Mouse (Mus musculus) heart, adult 2 months (tissue): ENCODE measurements around the gene Rsbn1l. TPM values are rescaled to one million over a fixed set of nuclear protein-coding genes. Genes with fewer than 3 reads are reported as not detected.

ENCODE experiments used
- DNase-seq, 2 experiments: peaks; one replicate each; pipeline ENCODE4 v3.0.0; 2021
- H3K27ac ChIP-seq: fragments of 200-600 bp; 2 replicates; pipeline ENCODE4 v1.8.1; 2022
- H3K27me3 ChIP-seq: fragments of 200-500 bp; 2 replicates; pipeline ENCODE4 v1.6.1; 2012; ENCODE audit warnings: mild to moderate bottlenecking, low read length, inconsistent platforms, mixed read lengths; ENCODE audit not compliant: control insufficient read depth, insufficient read depth
- H3K36me3 ChIP-seq: fragments of 200-500 bp; 2 replicates; pipeline ENCODE4 v1.6.1; 2012; ENCODE audit warnings: low read length, inconsistent platforms; ENCODE audit not compliant: control insufficient read depth, insufficient read depth
- H3K4me1 ChIP-seq: fragments of 200-500 bp; 2 replicates; pipeline ENCODE4 v1.6.1; 2011; ENCODE audit warnings: low read length; ENCODE audit not compliant: control insufficient read depth, insufficient read depth
- H3K4me3 ChIP-seq: fragments of 200-600 bp; 2 replicates; pipeline ENCODE4 v1.8.1; 2022
- H3K79me2 ChIP-seq: fragments of 200-500 bp; replicated peaks from 2 replicates; pipeline ENCODE4 v1.6.1; 2012; ENCODE audit warnings: mild to moderate bottlenecking, inconsistent platforms, low read length, moderate library complexity, mixed read lengths; ENCODE audit not compliant: control insufficient read depth, insufficient read depth
- H3K9ac ChIP-seq: fragments of 200-500 bp; 2 replicates; pipeline ENCODE4 v1.6.1; 2012; ENCODE audit warnings: low read depth, mild to moderate bottlenecking, control low read depth, inconsistent platforms, low read length, mixed read lengths
- CTCF ChIP-seq: fragments of 200-600 bp; IDR thresholded peaks from 2 replicates; pipeline ENCODE4 v1.8.1; 2022; ENCODE audit warnings: antibody characterized with exemption, mild to moderate bottlenecking, moderate library complexity
- EP300 ChIP-seq: fragments of 200-500 bp; IDR thresholded peaks from 2 replicates; pipeline ENCODE4 v1.6.1; 2011; ENCODE audit warnings: low read depth, low read length, control low read depth; ENCODE audit not compliant: insufficient read depth
- POLR2A ChIP-seq: fragments of 200-500 bp; IDR thresholded peaks from 2 replicates; pipeline ENCODE4 v1.6.1; 2011; ENCODE audit warnings: mild to moderate bottlenecking, low read depth, low read length, control low read depth; ENCODE audit not compliant: insufficient read depth
- WGBS: fragments of 180-500 bp; shearing (Covaris S2); methylation state at CpG from one replicate; pipeline ENCODE4 v1.1.7; 2018; 5-methylcytosine and 5-hydroxymethylcytosine counted together
- intact Hi-C: fragments of 180-260 bp; cut with DNase I; formaldehyde crosslinking; loops from one replicate; pipeline ENCODE4 v1.15.1; 2025
- polyA plus RNA-seq: library from polyadenylated mRNA; depleted of rRNA; stranded (reverse); fragments of >200 nt; gene quantifications from 2 replicates; pipeline ENCODE4 v1.2.3, GENCODE M21; 2012
- total RNA-seq, 2 experiments: library from RNA; stranded (reverse); gene quantifications; 2 replicates each; pipeline ENCODE4 v1.2.3; 2021

Gene Rsbn1l
- total and polyA plus RNA-seq, 3 experiments, result 3.7 to 15.1 (median 11.5) TPM

- no peak overlapping the region for H3K27ac ChIP-seq
- no peak for DNase-seq
- no peak overlapping the region for H3K4me3 ChIP-seq
- H3K9ac ChIP-seq, result no peak overlapping the region
- no peaks in the 10 kb centered on the region for H3K36me3 ChIP-seq
- H3K79me2 ChIP-seq, result no peaks in the 10 kb centered on the region
- H3K27me3 ChIP-seq, result no peaks in the 10 kb centered on the region
- H3K4me1 ChIP-seq, result peaks cover 2% of the 10 kb centered on the region; the same call in 1 of the 2 replicates
- WGBS, result 61% methylated on average over 9 of the region's 9 CpGs
- intact Hi-C loops, result loop anchor here (1.0 to 10.0 kb wide), 2 partner anchors 55 to 174 kb away; no protein-coding TSS in a partner anchor
- no peak for TF ChIP-seq POLR2A
- TF ChIP-seq EP300, result no peak
- no peak for TF ChIP-seq CTCF
Observed at GRCm38 (mm10) chr5:20968493-20968892, 12.3 kb upstream of the Rsbn1l start.

DNA sequence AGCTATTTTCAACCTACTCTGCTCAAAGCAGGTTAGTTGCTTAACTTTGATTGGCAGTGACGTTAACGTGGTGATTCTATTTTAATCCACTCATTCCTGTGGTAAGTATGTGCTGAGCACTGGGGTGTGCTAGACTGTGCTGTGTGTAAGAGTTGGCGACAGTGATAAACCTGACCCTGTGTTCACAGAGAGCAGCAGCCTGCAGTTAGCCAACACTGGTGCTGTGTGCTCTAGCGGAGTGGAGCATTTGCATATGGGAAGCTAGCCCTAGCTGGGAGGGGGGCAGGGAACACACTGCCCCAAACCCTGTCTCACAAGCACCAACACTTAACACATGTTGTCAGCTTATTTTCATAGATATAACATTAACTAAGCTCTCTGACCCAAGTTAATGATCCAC lies 11.7 kb upstream of the Rsbn1l start:
- no peak overlapping the region for H3K4me3 ChIP-seq
- no peak overlapping the region for H3K9ac ChIP-seq
- H3K79me2 ChIP-seq, result no peaks in the 10 kb centered on the region
- H3K4me1 ChIP-seq, result peaks cover 2% of the 10 kb centered on the region; the same call in 1 of the 2 replicates
- intact Hi-C loops, result loop anchor here (1.0 to 10.0 kb wide), 2 partner anchors 55 to 173 kb away; no protein-coding TSS in a partner anchor
- DNase-seq, result peak in 1 of 2 experiments; percentile 28
- no peaks in the 10 kb centered on the region for H3K27me3 ChIP-seq
- H3K36me3 ChIP-seq, result no peaks in the 10 kb centered on the region
- 23% methylated on average over 4 of the region's 4 CpGs for WGBS
- no peak for TF ChIP-seq CTCF
- no peak for TF ChIP-seq POLR2A
- no peak for TF ChIP-seq EP300
- no peak overlapping the region for H3K27ac ChIP-seq

DNA sequence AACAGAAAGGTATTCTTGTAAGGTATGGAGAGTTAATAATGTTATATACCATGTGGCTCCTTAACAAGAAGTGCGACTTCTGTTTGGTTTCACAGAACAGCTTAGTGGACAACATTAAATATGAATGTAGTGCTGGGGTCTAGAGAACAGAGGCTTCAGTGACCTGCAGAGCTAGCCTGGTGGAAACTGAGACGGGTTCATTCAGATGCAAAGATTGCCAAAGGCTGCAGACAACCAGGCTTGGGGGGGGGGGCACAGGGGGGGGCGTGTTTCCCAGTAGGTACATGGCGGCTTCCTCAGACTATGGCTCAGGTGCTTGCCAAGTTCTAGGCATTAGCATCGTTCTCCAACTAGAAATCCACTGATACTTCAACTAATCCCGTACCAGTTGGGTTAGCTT lies 8.2 kb upstream of the Rsbn1l start:
- 79% methylated on average over 6 of the region's 6 CpGs for WGBS
- TF ChIP-seq CTCF (no peak), EP300 (no peak), POLR2A (no peak)
- Histone ChIP-seq H3K27me3 (no peaks in the 10 kb centered on the region), H3K27ac (no peak overlapping the region), H3K9ac (no peak overlapping the region), H3K4me3 (no peak overlapping the region), H3K4me1 (peaks cover 2% of the 10 kb centered on the region; the same call in 1 of the 2 replicates), H3K36me3 (no peaks in the 10 kb centered on the region), H3K79me2 (no peaks in the 10 kb centered on the region)
- intact Hi-C loops, result loop anchor here (10.0 kb wide), 1 partner anchor 170 kb away; no protein-coding TSS in a partner anchor
- DNase-seq, result no peak

DNA sequence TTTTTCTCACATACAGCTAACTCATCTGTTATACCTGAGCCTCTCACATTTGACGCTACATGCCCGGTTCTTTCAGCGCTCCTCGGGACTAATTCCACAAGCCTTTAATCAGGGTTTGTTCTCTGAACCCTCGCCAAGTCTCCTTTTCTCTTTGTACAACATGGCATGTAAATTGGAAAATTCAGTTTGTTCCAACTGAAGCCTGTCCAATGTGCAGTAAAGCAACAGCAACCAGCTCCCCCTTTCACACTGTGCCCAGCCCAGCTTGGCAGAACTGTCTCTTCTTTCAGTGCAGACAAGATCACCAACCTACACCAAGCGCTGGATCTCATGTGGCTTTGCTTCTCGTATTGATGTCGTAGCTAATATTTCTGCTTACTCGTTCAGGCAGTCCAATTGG lies 7.1 kb upstream of the Rsbn1l start:
- no peaks in the 10 kb centered on the region for H3K36me3 ChIP-seq
- TF ChIP-seq CTCF (no peak), POLR2A (no peak), EP300 (no peak)
- no peak overlapping the region for H3K9ac ChIP-seq
- peaks cover 2% of the 10 kb centered on the region; the same call in 1 of the 2 replicates for H3K4me1 ChIP-seq
- H3K27me3 ChIP-seq, result no peaks in the 10 kb centered on the region
- intact Hi-C loops, result loop anchor here (10.0 kb wide), 1 partner anchor 168 kb away; no protein-coding TSS in a partner anchor
- no peak overlapping the region for H3K27ac ChIP-seq
- no peak overlapping the region for H3K4me3 ChIP-seq
- no peak for DNase-seq
- 68% methylated on average over 9 of the region's 9 CpGs for WGBS
- no peaks in the 10 kb centered on the region for H3K79me2 ChIP-seq

DNA sequence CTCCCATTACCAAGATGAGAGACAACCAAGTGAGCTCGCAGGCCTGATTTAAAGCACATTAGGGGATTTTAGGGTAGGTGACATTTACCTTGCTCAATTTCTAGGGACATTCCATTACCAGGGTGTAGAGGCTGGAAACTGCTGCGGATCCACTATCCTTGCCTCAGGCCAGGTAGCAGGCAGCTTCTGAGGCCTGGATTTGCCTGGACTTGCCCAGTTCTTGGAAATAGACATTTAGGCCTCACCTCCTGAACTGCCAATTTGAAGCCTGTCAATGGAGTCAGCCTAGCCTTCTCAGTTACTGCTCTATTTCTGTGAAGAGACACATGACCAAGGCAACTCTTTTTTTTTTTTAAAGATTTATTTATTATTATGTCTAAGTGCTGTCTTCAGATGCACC lies 4.7 kb upstream of the Rsbn1l start:
- Histone ChIP-seq H3K4me3 (no peak overlapping the region), H3K36me3 (no peaks in the 10 kb centered on the region), H3K9ac (no peak overlapping the region), H3K4me1 (no peaks in the 10 kb centered on the region), H3K27ac (no peak overlapping the region), H3K27me3 (no peaks in the 10 kb centered on the region), H3K79me2 (no peaks in the 10 kb centered on the region)
- TF ChIP-seq EP300 (no peak), CTCF (no peak), POLR2A (no peak)
- WGBS, result 100% methylated on average over 2 of the region's 2 CpGs
- intact Hi-C loops, result loop anchor here (10.0 kb wide), 1 partner anchor 166 kb away; no protein-coding TSS in a partner anchor
- DNase-seq, result no peak

- H3K4me3 ChIP-seq, result no peak overlapping the region
- no peak overlapping the region for H3K9ac ChIP-seq
- no peak for TF ChIP-seq POLR2A
- H3K27ac ChIP-seq, result no peak overlapping the region; the same call in 1 of the 2 replicates
- H3K36me3 ChIP-seq, result peaks cover 2% of the 10 kb centered on the region
- DNase-seq, result no peak
- H3K79me2 ChIP-seq, result no peaks in the 10 kb centered on the region; the same call in 1 of the 2 replicates
- intact Hi-C loops, result no loop called here
- no peaks in the 10 kb centered on the region; the same call in 1 of the 2 replicates for H3K4me1 ChIP-seq
- H3K27me3 ChIP-seq, result no peaks in the 10 kb centered on the region
- 47% methylated on average over 13 of the region's 13 CpGs for WGBS
Observed at GRCm38 (mm10) chr5:20955114-20955835, 923 bp downstream of the Rsbn1l start.
